Mouse (Mus musculus): ENCODE measurements around the gene Zfp467. TPM values are rescaled to one million over a fixed set of nuclear protein-coding genes. Genes with fewer than 3 reads are reported as not detected.
A peak's percentile ranks its signal among the peaks of the same experiment; 100 is the strongest.

Zfp467 gene
- total and polyA plus RNA-seq, 3 experiments = 1.4 to 5.9 (median 2.1) TPM

DNA sequence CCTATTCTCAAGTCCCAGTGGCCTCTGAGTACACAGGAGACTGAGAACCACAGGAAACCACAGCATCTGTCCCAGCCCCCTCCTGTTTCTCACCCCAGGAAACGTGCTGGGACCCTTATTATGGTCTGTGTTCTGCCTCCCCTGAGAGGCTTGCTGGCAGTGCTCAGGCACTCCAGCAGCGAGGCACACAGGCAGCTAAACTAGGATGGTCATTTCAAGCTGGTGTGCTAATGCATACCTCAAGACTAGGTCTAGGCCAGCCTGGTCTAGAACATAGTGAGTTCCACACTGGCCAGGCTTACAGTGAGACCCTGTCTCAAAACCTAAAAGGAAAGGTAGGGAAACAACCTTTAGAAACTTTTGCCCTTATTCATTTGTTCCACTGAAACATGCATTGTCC, 25.0 kb downstream of the Zfp467 start:
- peaks cover 17 to 32% of the 10 kb centered on the region in 2 experiments for H3K36me3 ChIP-seq (replicated peaks in 1 of 2; ENCODE audit: control insufficient read depth in 1 of 2, insufficient read depth in 1 of 2, low read length in 1 of 2)
- no peaks in the 10 kb centered on the region for H3K27me3 ChIP-seq (replicated peaks)
- H3K27ac ChIP-seq (ENCODE audit: insufficient read depth, low read depth) = no peak overlapping the region
- no peak for DNase-seq (ENCODE audit: extremely low read depth)
- in situ Hi-C loops (cut with MboI; ENCODE audit: low pct_ligation_motif_present, low pct_unique_long_range_greater_than_20kb, low sequenced_read_pairs) = no loop called here
- no peaks in the 10 kb centered on the region for H3K9me3 ChIP-seq (replicated peaks; ENCODE audit: low read length)
- H3K4me3 ChIP-seq (replicated peaks in 1 of 3; ENCODE audit: low read depth in 2 of 3, low read length in 2 of 3, poor library complexity in 1 of 3) = no peak overlapping the region
- peaks cover 9 to 33% of the 10 kb centered on the region in 2 experiments; a peak in 3 of 4 replicates for H3K4me1 ChIP-seq (ENCODE audit: control insufficient read depth in 1 of 2, insufficient read depth in 2 of 2)
- dilution Hi-C loops (cut with MboI; ENCODE audit: extremely low pct_ligation_motif_present, extremely low pct_unique_long_range_greater_than_20kb, low sequenced_read_pairs) = no loop called here
- no peak overlapping the region for H3K9ac ChIP-seq (ENCODE audit: insufficient read depth, low read depth)
- H3K79me2 ChIP-seq (replicated peaks; ENCODE audit: control insufficient read depth, extremely low read depth, insufficient read depth, poor library complexity, severe bottlenecking) = no peaks in the 10 kb centered on the region
- H3K4me2 ChIP-seq (ENCODE audit: insufficient read depth, low read depth, poor library complexity, severe bottlenecking) = no peak overlapping the region
- TF ChIP-seq PAX5 (IDR thresholded peaks at IDR 0.05; ENCODE audit: low read length) (no peak), BHLHE40 (IDR thresholded peaks at IDR 0.05; ENCODE audit: low read depth, low read length) (peak; percentile 27; the same call in 1 of the 2 replicates), SIN3A (IDR thresholded peaks at IDR 0.05; ENCODE audit: low read length) (no peak)

DNA sequence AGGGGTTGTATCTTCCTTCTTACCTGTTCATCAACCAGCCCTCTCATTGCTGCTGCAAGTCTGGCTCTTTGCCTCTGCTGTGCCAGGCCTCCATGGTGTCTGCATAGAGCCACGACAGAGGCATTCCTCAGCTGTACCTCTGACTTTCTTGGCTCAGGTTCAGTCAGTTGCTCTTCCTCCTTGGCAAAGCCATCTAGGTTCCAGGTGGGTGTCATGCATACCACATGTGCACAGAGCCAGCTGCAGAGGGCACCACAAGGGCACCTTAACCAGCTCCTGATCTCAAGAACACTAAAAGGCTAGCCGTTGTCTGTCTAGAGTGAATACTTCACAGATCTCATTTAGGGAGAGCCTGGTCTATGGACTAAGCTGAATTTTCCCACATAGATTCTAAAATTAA, 29.1 kb downstream of the Zfp467 start:
- Histone ChIP-seq H3K9me3 (replicated peaks; ENCODE audit: low read length) (no peaks in the 10 kb centered on the region), H3K9ac (ENCODE audit: insufficient read depth, low read depth) (no peak overlapping the region), H3K4me2 (ENCODE audit: insufficient read depth, low read depth, poor library complexity, severe bottlenecking) (no peak overlapping the region), H3K4me3 (replicated peaks in 1 of 3; ENCODE audit: low read depth in 2 of 3, low read length in 2 of 3, poor library complexity in 1 of 3) (no peak overlapping the region), H3K36me3 (replicated peaks in 1 of 2; ENCODE audit: control insufficient read depth in 1 of 2, insufficient read depth in 1 of 2, low read length in 1 of 2) (peaks cover 56 to 74% of the 10 kb centered on the region in 2 experiments), H3K27me3 (replicated peaks) (no peaks in the 10 kb centered on the region), H3K79me2 (replicated peaks; ENCODE audit: control insufficient read depth, extremely low read depth, insufficient read depth, poor library complexity, severe bottlenecking) (no peaks in the 10 kb centered on the region), H3K27ac (ENCODE audit: insufficient read depth, low read depth) (no peak overlapping the region), H3K4me1 (ENCODE audit: control insufficient read depth in 1 of 2, insufficient read depth in 2 of 2) (peaks cover 0 to 11% of the 10 kb centered on the region in 2 experiments; a peak in 2 of 4 replicates)
- DNase-seq (ENCODE audit: extremely low read depth) = no peak
- dilution Hi-C loops (cut with MboI; ENCODE audit: extremely low pct_ligation_motif_present, extremely low pct_unique_long_range_greater_than_20kb, low sequenced_read_pairs) = no loop called here
- TF ChIP-seq CHD2 (IDR thresholded peaks at IDR 0.05; ENCODE audit: low read length) (no peak), NRF1 (IDR thresholded peaks at IDR 0.05; ENCODE audit: low read depth, low read length) (no peak), RAD21 (IDR thresholded peaks at IDR 0.05; ENCODE audit: low read depth, low read length) (peak; percentile 3)
- in situ Hi-C loops (cut with MboI; ENCODE audit: low pct_ligation_motif_present, low pct_unique_long_range_greater_than_20kb, low sequenced_read_pairs) = no loop called here

DNA sequence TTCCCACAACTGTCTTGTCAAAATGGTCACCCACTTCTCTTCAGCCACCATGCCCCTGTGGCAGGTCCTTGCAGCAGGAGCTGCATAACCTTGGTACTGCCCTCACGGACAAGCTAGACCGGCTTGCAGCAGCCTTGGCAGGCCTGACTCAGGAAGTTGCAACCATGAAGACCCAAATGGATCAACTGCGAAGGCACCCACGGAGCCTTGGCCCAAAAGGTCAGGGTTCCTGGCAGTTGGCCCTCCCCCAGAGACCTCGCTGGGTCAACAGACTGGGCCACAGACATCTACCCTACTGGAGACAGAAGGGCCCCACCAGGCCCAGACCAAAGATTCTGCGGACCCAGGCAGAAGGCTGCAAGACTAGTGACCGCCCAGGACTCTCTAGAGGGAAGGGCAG, 30.0 kb downstream of the Zfp467 start:
- Histone ChIP-seq H3K4me2 (ENCODE audit: insufficient read depth, low read depth, poor library complexity, severe bottlenecking) (no peak overlapping the region), H3K27ac (ENCODE audit: insufficient read depth, low read depth) (no peak overlapping the region), H3K27me3 (replicated peaks) (no peaks in the 10 kb centered on the region), H3K36me3 (replicated peaks in 1 of 2; ENCODE audit: control insufficient read depth in 1 of 2, insufficient read depth in 1 of 2, low read length in 1 of 2) (peaks cover 62 to 82% of the 10 kb centered on the region in 2 experiments), H3K9me3 (replicated peaks; ENCODE audit: low read length) (no peaks in the 10 kb centered on the region), H3K9ac (ENCODE audit: insufficient read depth, low read depth) (no peak overlapping the region), H3K4me1 (ENCODE audit: control insufficient read depth in 1 of 2, insufficient read depth in 2 of 2) (peaks cover 0 to 4% of the 10 kb centered on the region in 2 experiments; a peak in 2 of 4 replicates), H3K79me2 (replicated peaks; ENCODE audit: control insufficient read depth, extremely low read depth, insufficient read depth, poor library complexity, severe bottlenecking) (no peaks in the 10 kb centered on the region), H3K4me3 (replicated peaks in 1 of 3; ENCODE audit: low read depth in 2 of 3, low read length in 2 of 3, poor library complexity in 1 of 3) (no peak overlapping the region)
- DNase-seq (ENCODE audit: extremely low read depth) = no peak
- TF ChIP-seq ZMIZ1 (IDR thresholded peaks at IDR 0.05; ENCODE audit: low read depth, low read length) = no peak
- no peak for TF ChIP-seq HCFC1 (IDR thresholded peaks at IDR 0.05; ENCODE audit: low read depth, low read length)
- in situ Hi-C loops (cut with MboI; ENCODE audit: low pct_ligation_motif_present, low pct_unique_long_range_greater_than_20kb, low sequenced_read_pairs) = no loop called here
- dilution Hi-C loops (cut with MboI; ENCODE audit: extremely low pct_ligation_motif_present, extremely low pct_unique_long_range_greater_than_20kb, low sequenced_read_pairs) = no loop called here

Measured in CH12.LX (cell line).